Mouse (Mus musculus) heart, adult 11 months (tissue): ENCODE measurements around the gene Cul3.
A peak's percentile ranks its signal among the peaks of the same experiment; 100 is the strongest.

ENCODE experiments used
- DNase-seq: peaks from one replicate; pipeline ENCODE4 v3.0.0; 2022

Cul3 gene

GRCm38 (mm10) chr1:80278731-80279130 lies 61.5 kb downstream of the Cul3 start:
- no peak for DNase-seq

- peak; percentile 53 for DNase-seq
Measured at GRCm38 (mm10) chr1:80260443-80260842, 79.8 kb downstream of the Cul3 start.

- DNase-seq, result peak; percentile 21
Measured at GRCm38 (mm10) chr1:80258632-80259031, 81.6 kb downstream of the Cul3 start.

GRCm38 (mm10) chr1:80253309-80253708 lies 87.0 kb downstream of the Cul3 start:
- DNase-seq, result no peak

GRCm38 (mm10) chr1:80250247-80250646 lies 90.0 kb downstream of the Cul3 start:
- no peak for DNase-seq

GRCm38 (mm10) chr1:80247131-80247530 lies 93.1 kb downstream of the Cul3 start:
- no peak for DNase-seq

- no peak for DNase-seq
Measured at GRCm38 (mm10) chr1:80244123-80244522, 96.2 kb downstream of the Cul3 start.

- DNase-seq, result no peak
Measured at GRCm38 (mm10) chr1:80241579-80241978, 98.7 kb downstream of the Cul3 start.

- DNase-seq, result peak; percentile 74
Measured at GRCm38 (mm10) chr1:80240017-80240660, 100.1 kb downstream of the Cul3 start.

- DNase-seq, result no peak
Measured at GRCm38 (mm10) chr1:80239481-80239880, 100.8 kb downstream of the Cul3 start.

GRCm38 (mm10) chr1:80236951-80237702 lies 103.2 kb downstream of the Cul3 start:
- DNase-seq, result no peak

- DNase-seq, result no peak
Measured at GRCm38 (mm10) chr1:80236126-80236525, 104.2 kb downstream of the Cul3 start.

- peak; percentile 70 for DNase-seq
Measured at GRCm38 (mm10) chr1:80230612-80231011, 109.7 kb downstream of the Cul3 start.

- peak; percentile 91 for DNase-seq
Measured at GRCm38 (mm10) chr1:80224839-80225412, 115.4 kb downstream of the Cul3 start.

GRCm38 (mm10) chr1:80221151-80221550 lies 119.1 kb downstream of the Cul3 start:
- DNase-seq, result peak; percentile 95

- peak; percentile 99 for DNase-seq
Measured at GRCm38 (mm10) chr1:80218268-80218667, 122.0 kb downstream of the Cul3 start, which contains the start of gene Fam124b. Gene Fam124b (minus strand): TSS chr1:80218473.
